Mouse (Mus musculus) kidney, embryonic 14.5 days (tissue): ENCODE data around the gene Serac1. TPM values are rescaled to one million over a fixed set of nuclear protein-coding genes. Genes with fewer than 3 reads are reported as not detected.
A peak's percentile ranks its signal among the peaks of the same experiment; 100 is the strongest.

Source experiments
- ATAC-seq: fragments of 200-750 bp; cut with Nextera tagmentation; 2 replicates; pipeline ENCODE4 v1.8.0; 2017; ENCODE audit warnings: moderate number of reproducible peaks, mild to moderate bottlenecking, moderate TSS enrichment, moderate library complexity; ENCODE audit not compliant: low FRiP score, low TSS enrichment
- H3K27ac ChIP-seq: fragments of 300-500 bp; sonication (generic); 2 replicates; pipeline ENCODE4 v1.5.1; 2014; ENCODE audit warnings: low read depth, mild to moderate bottlenecking, low read length, moderate library complexity, mixed read lengths
- H3K27me3 ChIP-seq: fragments of 300-500 bp; sonication (generic); 2 replicates; pipeline ENCODE4 v1.6.1; 2014; ENCODE audit warnings: mild to moderate bottlenecking, low read length; ENCODE audit not compliant: control insufficient read depth, insufficient read depth
- H3K36me3 ChIP-seq: fragments of 300-500 bp; sonication (generic); 2 replicates; pipeline ENCODE4 v1.6.1; 2014; ENCODE audit warnings: low read length, mixed read lengths; ENCODE audit not compliant: control insufficient read depth, insufficient read depth
- H3K4me1 ChIP-seq: fragments of 300-500 bp; sonication (generic); 2 replicates; pipeline ENCODE4 v1.6.1; 2014; ENCODE audit warnings: low read length, mixed read lengths; ENCODE audit not compliant: control insufficient read depth, insufficient read depth
- H3K4me2 ChIP-seq: fragments of 300-500 bp; sonication (generic); replicated peaks from 2 replicates; pipeline ENCODE4 v1.6.1; 2014; ENCODE audit warnings: low read depth, mild to moderate bottlenecking, low read length
- H3K4me3 ChIP-seq: fragments of 300-500 bp; sonication (generic); 2 replicates; pipeline ENCODE4 v1.5.1; 2014; ENCODE audit warnings: mild to moderate bottlenecking, low read length
- H3K9ac ChIP-seq: fragments of 300-500 bp; sonication (generic); 2 replicates; pipeline ENCODE4 v1.6.1; 2014; ENCODE audit warnings: low read depth, mild to moderate bottlenecking, low read length, moderate library complexity
- H3K9me3 ChIP-seq: fragments of 300-500 bp; sonication (generic); 2 replicates; pipeline ENCODE4 v1.6.1; 2016; ENCODE audit warnings: low read length; ENCODE audit not compliant: control insufficient read depth
- WGBS: fragments of 180-500 bp; shearing (Covaris S2); extraction: QIAGEN DNeasy Blood & Tissue Kit; methylation state at CpG from one replicate; pipeline ENCODE4 v1.1.7; 2014; 5-methylcytosine and 5-hydroxymethylcytosine counted together
- polyA plus RNA-seq: library from polyadenylated mRNA; unstranded; fragments of >200 nt; fragmentation: Nextera tagmentation; extraction: Ambion mirVana; gene quantifications from 2 replicates; pipeline ENCODE4 v1.2.1, GENCODE M21; 2014

The Serac1 gene
- polyA plus RNA-seq, result 4.3 and 6.6 TPM in 2 replicates

GRCm38 (mm10) chr17:6079287-6080122 lies at the start of gene Serac1, which contains the start of gene Gtf2h5:
TSS of gene Serac1 (minus strand) at chr17:6079741.
TSS of gene Gtf2h5 (plus strand) at chr17:6079786.
- Histone ChIP-seq H3K9ac (peak within 1 kb of the TSS; percentile 93), H3K27me3 (no peaks in the 10 kb centered on the region), H3K4me3 (peak within 1 kb of the TSS; percentile 84), H3K4me2 (peak within 1 kb of the TSS; percentile 76), H3K27ac (peak within 1 kb of the TSS; percentile 91), H3K9me3 (no peaks in the 10 kb centered on the region), H3K36me3 (peaks cover 20% of the 10 kb centered on the region), H3K4me1 (peaks cover 4% of the 10 kb centered on the region; the same call in 1 of the 2 replicates)
- peak; percentile 98 for ATAC-seq
- WGBS, result under 1% methylated on average over 70 of the region's 70 CpGs

DNA sequence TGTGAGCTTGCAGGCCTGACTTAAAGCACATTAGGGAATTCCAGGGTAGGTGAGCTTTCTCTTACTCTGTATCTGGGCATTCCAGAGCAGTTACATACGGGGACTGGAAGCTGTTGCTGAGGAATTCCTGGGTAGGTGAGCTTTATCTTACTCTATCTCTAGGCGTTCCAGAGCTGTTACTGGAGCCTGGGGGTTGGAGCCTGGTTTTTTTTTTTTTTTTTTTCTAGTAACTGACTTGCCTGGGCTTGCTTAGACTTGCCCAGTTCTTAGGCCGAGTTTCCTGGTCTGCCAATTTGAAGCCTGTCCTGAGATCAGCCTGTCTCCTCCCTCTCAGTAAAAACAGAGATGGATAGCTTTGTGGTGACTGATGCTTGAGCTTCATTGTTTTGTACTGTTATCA lies 48.5 kb upstream of the Serac1 start:
- Histone ChIP-seq H3K36me3 (peaks cover 11% of the 10 kb centered on the region), H3K27ac (no peak overlapping the region), H3K9ac (no peak overlapping the region), H3K9me3 (no peaks in the 10 kb centered on the region), H3K4me1 (no peaks in the 10 kb centered on the region), H3K27me3 (no peaks in the 10 kb centered on the region), H3K4me2 (no peak overlapping the region), H3K4me3 (no peak overlapping the region)
- 53% methylated on average over 3 of the region's 3 CpGs for WGBS
- ATAC-seq, result no peak

DNA sequence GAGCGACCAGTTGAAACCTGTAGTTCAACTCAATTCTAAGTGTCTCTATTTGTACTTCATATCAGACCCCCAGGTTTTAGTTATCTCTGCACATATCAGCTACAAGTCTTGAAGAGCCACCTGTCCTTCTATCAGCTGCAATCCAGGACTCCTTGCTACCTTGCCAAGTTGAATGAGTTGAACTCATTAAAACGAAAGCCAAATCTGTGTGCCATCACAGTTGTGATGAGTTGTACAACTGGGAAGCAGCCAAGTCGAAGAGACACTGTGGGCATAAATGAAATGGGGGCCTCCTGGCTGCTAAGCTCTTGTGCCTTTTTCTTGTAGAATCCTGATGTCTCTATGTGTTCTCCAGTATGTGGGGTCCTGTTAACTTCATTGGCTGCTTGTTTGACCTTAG lies 45.9 kb upstream of the Serac1 start:
- Histone ChIP-seq H3K9me3 (no peaks in the 10 kb centered on the region), H3K36me3 (peaks cover 22% of the 10 kb centered on the region), H3K9ac (no peak overlapping the region), H3K4me3 (no peak overlapping the region), H3K4me1 (no peaks in the 10 kb centered on the region), H3K27ac (no peak overlapping the region), H3K4me2 (no peak overlapping the region), H3K27me3 (no peaks in the 10 kb centered on the region)
- WGBS, result 91% methylated on average over 3 of the region's 3 CpGs
- no peak for ATAC-seq

DNA sequence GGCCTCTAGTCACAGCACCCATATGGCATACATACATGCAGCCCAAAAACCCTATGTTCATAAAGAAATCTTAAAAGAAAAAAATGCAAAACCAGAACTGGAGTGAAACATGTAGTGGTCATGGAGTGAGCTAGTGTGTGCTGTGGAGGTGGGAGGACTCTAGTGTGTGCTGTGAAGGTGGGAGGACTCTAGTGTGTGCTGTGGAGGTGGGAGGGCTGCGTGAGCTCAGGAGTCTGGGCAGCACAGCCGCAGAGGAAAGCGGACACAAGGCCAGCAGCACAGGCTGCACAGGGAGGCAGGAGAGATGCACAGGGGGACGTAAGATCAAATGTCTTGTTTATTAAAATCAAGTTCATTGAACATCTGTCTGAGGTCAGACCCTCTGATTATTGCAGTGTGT lies 44.2 kb upstream of the Serac1 start:
- ATAC-seq, result no peak
- WGBS, result 76% methylated on average over 4 of the region's 4 CpGs

GRCm38 (mm10) chr17:6118861-6119260 lies 39.3 kb upstream of the Serac1 start:
- no peak for ATAC-seq
- H3K4me2 ChIP-seq, result no peak overlapping the region
- H3K9me3 ChIP-seq, result no peaks in the 10 kb centered on the region
- peaks cover 19% of the 10 kb centered on the region for H3K36me3 ChIP-seq
- no peak overlapping the region for H3K9ac ChIP-seq
- WGBS, result 91% methylated on average over 4 of the region's 4 CpGs
- 0 out of 2 replicates have a peak, but pooled peaks cover 5% of the 10 kb centered on the region for H3K4me1 ChIP-seq
- H3K27ac ChIP-seq, result no peak overlapping the region
- H3K4me3 ChIP-seq, result no peak overlapping the region
- H3K27me3 ChIP-seq, result no peaks in the 10 kb centered on the region

More for the DNA sequence above, 44.2 kb upstream of the Serac1 start:
- Histone ChIP-seq H3K4me3 (no peak overlapping the region), H3K36me3 (peaks cover 22% of the 10 kb centered on the region), H3K9ac (no peak overlapping the region), H3K9me3 (no peaks in the 10 kb centered on the region), H3K27ac (no peak overlapping the region), H3K4me1 (0 out of 2 replicates have a peak, but pooled peaks cover 5% of the 10 kb centered on the region), H3K4me2 (no peak overlapping the region), H3K27me3 (no peaks in the 10 kb centered on the region)

GRCm38 (mm10) chr17:6117917-6118316 lies 38.4 kb upstream of the Serac1 start:
- no peaks in the 10 kb centered on the region for H3K27me3 ChIP-seq
- no peak overlapping the region for H3K27ac ChIP-seq
- no peak overlapping the region for H3K4me3 ChIP-seq
- no peak for ATAC-seq
- 0 out of 2 replicates have a peak, but pooled peaks cover 5% of the 10 kb centered on the region for H3K4me1 ChIP-seq
- H3K4me2 ChIP-seq, result no peak overlapping the region
- H3K9ac ChIP-seq, result no peak overlapping the region
- H3K9me3 ChIP-seq, result no peaks in the 10 kb centered on the region
- H3K36me3 ChIP-seq, result peaks cover 11% of the 10 kb centered on the region
- WGBS, result 82% methylated on average over 3 of the region's 3 CpGs

DNA sequence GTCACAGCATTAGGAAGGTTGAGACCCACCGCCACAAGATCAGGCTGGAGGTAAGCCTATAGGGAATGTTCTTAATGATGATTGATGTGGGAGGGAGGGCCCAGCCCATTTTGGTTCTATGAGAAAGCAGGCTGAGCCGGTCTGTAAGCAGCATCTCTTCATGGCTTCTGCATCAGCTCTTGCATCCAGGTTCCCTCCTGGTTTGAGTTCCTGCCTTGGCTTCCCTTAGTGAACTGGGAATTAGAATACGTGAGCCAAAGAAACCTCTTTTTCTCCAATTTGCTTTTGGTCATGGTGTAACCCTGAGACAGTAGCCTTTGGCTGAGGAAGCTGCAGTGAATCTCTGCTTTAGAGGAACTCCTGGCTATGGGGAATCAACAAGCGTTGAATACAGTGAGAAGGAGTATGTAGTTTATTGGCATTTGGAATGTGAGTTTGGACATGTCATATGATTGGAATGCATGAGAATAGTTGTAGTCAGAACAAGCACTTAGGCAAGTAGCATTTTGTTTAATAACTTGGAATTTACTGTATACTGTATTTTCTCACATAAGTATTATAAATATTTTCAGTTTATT lies 37.7 kb upstream of the Serac1 start:
- ATAC-seq, result no peak

GRCm38 (mm10) chr17:6115085-6115484 lies 35.5 kb upstream of the Serac1 start:
- 97% methylated on average over 9 of the region's 9 CpGs for WGBS

More for the DNA sequence above, 37.7 kb upstream of the Serac1 start:
- no peak overlapping the region for H3K4me2 ChIP-seq
- H3K4me1 ChIP-seq, result 0 out of 2 replicates have a peak, but pooled peaks cover 5% of the 10 kb centered on the region
- H3K27me3 ChIP-seq, result no peaks in the 10 kb centered on the region
- no peak overlapping the region for H3K4me3 ChIP-seq
- 74% methylated on average over 4 of the region's 4 CpGs for WGBS
- no peak overlapping the region for H3K27ac ChIP-seq
- peaks cover 4% of the 10 kb centered on the region for H3K36me3 ChIP-seq
- no peak overlapping the region for H3K9ac ChIP-seq
- H3K9me3 ChIP-seq, result no peaks in the 10 kb centered on the region

DNA sequence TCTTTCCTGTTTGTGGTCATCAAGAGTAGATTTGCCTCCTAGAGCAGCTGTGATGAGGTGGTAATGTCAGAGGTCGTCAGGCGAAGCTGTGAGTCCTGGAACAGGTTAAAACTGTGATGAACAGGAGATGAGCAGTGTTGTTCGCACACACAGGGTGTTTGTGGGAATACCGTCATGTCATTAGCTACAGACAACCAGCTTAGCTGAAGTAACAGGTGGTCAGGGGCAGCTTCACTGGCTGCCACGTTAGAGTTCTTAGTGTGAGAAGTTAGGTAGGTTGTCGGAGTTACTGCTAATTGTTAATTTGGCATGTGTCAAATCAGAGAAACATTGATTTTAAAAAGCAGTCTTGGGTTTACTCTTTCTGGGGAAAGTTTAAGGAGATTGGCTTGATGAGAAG lies 34.1 kb upstream of the Serac1 start:
- Histone ChIP-seq H3K4me2 (no peak overlapping the region), H3K9ac (no peak overlapping the region), H3K9me3 (no peaks in the 10 kb centered on the region), H3K36me3 (peaks cover 6% of the 10 kb centered on the region; the same call in 1 of the 2 replicates), H3K4me3 (no peak overlapping the region), H3K27me3 (no peaks in the 10 kb centered on the region), H3K27ac (no peak overlapping the region), H3K4me1 (0 out of 2 replicates have a peak, but pooled peaks cover 2% of the 10 kb centered on the region)
- WGBS, result 91% methylated on average over 6 of the region's 6 CpGs
- no peak for ATAC-seq

More at GRCm38 (mm10) chr17:6115085-6115484, 35.5 kb upstream of the Serac1 start:
- H3K36me3 ChIP-seq, result no peaks in the 10 kb centered on the region; the same call in 1 of the 2 replicates
- H3K27ac ChIP-seq, result no peak overlapping the region
- no peaks in the 10 kb centered on the region for H3K9me3 ChIP-seq
- H3K9ac ChIP-seq, result no peak overlapping the region
- H3K4me3 ChIP-seq, result no peak overlapping the region
- no peak for ATAC-seq
- 0 out of 2 replicates have a peak, but pooled peaks cover 5% of the 10 kb centered on the region for H3K4me1 ChIP-seq
- no peak overlapping the region for H3K4me2 ChIP-seq
- no peaks in the 10 kb centered on the region for H3K27me3 ChIP-seq
